Mouse (Mus musculus) heart, adult 8-10 months (tissue): ENCODE measurements around the gene Apoc3. TPM values are rescaled to one million over a fixed set of nuclear protein-coding genes. Genes with fewer than 3 reads are reported as not detected.

Experiments used
- DNase-seq: peaks from one replicate; pipeline ENCODE4 v3.0.0; 2022; ENCODE audit warnings: low spot score
- total RNA-seq, 4 experiments: library from RNA; stranded (reverse); gene quantifications; 2 replicates each; pipeline ENCODE4 v1.2.4; 2022

The Apoc3 gene
- total RNA-seq, 4 experiments from 2014 or later = not detected

DNA sequence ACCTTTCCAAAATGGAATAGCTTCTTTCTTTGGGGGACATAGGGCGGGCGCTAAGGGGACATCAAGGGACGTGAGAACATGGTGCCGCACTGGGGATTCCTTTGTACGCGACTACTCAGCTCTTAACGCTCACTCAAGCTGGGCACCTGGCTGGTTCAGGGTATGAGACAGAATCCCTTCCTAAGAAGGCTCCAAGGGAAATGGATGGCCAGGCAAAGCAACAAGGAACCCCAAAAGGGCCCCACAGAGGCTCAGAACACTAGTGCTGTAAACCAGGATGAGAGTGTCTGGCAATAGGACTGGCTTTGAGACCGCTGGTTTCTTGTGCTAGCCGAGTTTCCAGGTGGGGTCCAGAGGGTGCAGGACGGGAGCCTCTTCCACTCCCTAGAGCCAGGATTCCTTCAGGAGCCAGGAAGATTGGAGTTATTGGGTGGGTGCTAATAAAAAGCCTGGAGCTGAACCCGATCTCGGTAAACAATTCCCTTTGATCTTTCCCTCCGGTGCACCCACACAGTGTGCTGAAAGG, 4.9 kb downstream of the Apoc3 start:
- DNase-seq = no peak

DNA sequence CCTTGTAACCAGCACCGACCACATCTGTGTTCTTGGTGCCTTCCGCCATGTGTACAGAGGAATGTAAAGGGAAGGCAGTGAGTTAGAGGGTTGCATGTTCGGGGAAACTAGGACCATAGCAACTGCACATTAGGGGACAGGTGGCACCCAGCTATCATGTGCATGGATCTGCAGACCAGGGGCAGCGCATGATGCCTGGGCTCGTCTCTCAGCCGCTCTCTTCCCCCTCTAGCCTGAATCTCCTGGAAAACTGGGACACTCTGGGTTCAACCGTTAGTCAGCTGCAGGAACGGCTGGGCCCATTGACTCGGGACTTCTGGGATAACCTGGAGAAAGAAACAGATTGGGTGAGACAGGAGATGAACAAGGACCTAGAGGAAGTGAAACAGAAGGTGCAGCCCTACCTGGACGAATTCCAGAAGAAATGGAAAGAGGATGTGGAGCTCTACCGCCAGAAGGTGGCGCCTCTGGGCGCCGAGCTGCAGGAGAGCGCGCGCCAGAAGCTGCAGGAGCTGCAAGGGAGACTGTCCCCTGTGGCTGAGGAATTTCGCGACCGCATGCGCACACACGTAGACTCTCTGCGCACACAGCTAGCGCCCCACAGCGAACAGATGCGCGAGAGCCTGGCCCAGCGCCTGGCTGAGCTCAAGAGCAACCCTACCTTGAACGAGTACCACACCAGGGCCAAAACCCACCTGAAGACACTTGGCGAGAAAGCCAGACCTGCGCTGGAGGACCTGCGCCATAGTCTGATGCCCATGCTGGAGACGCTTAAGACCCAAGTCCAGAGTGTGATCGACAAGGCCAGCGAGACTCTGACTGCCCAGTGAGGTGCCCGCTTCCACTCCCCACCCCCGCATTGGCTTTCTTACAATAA, 5.6 kb downstream of the Apoc3 start:
- DNase-seq = peak; percentile 68

DNA sequence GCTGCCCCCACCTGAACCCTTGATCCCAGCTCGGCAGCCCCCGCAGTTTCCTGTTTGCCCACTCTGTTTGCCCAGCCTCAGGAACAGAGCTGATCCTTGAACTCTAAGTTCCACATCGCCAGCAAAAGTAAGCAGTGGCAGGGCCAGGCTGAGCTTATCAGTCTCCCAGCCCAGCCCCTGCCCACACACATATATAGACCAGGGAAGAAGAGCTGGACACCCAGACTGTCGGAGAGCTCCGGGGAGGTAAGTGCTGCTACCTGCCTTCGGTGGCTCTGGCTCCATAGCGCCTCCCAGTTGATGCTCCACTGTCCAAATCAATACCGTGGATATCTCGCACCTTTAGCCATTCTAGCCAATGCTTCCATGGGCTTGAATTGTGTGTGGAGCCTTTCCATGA, 6.9 kb downstream of the Apoc3 start, which contains the start of gene Apoa1:
Gene Apoa1 (plus strand): TSS at position 90 of the 400 bp plus-strand sequence.
- DNase-seq = no peak

DNA sequence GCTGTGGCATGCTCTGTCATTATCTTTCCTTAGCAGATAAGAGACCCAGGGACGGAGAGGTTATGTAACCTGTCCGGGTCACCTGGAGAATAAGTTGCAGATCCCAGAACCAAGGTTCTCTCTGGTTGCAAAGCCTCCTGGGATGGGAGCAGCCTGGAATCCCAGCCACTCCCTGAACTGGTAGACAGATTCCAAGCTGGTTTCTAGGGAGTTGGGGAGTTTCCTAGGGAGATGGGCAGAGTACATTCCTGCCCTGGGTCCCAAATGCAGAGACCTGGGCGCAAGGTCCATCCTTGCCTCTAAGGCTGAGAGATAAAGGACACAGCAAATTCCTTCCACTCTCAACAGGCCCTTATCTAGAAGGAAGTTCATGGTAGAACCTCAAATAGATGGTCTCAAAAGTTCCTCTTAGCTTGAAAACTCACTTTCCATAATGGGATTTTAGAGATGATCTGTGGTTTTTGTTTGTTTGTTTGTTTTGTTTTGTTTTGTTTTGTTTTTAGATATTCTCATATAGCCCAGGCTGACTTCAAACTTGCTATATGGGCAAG, 8.3 kb downstream of the Apoc3 start:
- DNase-seq = no peak

DNA sequence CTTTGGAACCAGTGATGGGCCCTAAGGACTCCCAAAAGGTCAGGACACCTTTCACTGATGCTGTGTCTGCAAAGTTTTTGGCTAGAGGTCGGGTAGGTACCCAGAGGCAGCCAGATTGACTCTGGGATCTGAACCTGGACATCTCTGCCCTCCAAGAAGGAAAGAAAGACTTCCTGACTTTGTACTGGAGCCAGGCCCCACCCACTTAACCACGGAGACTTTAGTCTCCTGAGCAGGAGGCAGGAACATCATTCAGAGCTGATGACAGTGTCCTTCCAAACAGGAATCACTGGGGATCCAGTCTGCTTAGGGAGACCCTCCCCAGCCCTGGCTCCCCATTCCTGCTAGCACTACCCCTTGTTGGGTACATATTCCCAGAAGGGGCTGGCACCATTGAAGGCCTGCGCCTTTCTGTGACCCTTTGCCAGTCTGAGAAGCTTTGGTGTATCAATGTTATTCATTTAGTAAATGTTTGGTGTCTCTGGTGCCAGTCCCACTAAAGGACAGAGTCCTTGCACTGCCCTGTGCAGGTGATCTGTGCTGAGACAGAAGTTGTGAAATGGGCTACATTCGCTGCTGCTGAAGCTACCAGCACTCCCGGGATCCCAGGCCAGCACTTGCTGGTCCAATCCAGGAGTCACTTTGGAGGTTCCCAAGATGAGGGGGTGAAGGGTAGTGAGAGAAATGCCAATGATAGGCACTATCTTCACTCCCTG, 10.3 kb downstream of the Apoc3 start:
- DNase-seq = no peak

DNA sequence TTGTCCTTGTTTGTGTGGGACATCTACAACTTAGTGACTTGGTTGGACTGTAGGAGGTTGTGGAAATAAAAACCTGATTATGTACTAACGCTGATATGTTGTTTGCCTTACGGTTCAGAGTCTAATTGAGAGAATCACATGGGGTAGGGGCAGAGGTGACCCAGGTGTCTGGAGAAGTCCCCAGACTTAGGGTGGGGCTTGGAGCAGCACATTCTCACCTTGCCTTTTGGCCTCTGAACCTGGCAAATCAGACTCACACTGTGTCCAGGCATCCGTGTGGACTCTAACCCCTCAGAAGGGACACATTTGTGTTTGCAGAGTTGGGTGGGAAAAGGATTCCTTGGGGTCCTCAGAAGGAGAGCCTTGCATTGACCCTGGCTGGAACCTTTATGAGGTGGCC, 11.3 kb downstream of the Apoc3 start:
- no peak for DNase-seq

DNA sequence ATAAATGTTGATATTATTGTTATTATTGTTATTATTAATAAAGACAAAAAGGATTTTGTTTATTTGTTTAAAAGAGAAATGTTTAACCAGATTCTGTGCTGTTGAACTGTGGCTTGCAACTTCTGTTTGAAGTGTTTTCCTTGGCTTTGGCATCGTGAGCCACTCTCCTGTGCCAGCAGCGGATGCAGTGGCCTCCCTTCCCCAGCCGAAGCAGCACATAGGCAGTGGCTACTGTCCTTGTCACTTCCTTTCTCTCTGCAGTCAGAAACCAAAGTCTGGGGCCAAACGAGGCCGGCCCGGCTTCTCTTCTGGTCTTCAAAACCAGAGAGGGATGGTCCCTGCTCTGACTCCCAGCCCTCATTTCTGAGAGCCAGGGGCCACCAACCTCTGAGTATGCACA, 12.3 kb downstream of the Apoc3 start:
- peak; percentile 22 for DNase-seq

DNA sequence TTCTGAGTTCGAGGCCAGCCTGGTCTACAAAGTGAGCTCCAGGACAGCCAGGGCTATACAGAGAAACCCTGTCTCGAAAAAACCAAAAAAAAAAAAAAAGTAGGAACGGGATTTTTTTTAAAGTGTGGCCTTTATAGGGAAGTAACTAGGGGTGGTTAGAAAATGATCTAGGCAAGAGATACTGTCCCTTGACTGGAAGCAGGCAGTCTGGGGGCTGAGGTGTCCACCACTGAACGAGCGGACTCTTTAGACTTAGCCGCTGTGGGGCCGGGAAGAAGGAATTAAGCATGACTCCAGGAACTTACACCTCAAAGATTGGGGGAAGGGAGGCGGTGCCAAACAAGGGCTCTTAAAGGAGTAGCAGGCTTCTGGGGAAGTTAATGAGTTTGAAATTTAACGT, 17.3 kb downstream of the Apoc3 start:
- DNase-seq = no peak

DNA sequence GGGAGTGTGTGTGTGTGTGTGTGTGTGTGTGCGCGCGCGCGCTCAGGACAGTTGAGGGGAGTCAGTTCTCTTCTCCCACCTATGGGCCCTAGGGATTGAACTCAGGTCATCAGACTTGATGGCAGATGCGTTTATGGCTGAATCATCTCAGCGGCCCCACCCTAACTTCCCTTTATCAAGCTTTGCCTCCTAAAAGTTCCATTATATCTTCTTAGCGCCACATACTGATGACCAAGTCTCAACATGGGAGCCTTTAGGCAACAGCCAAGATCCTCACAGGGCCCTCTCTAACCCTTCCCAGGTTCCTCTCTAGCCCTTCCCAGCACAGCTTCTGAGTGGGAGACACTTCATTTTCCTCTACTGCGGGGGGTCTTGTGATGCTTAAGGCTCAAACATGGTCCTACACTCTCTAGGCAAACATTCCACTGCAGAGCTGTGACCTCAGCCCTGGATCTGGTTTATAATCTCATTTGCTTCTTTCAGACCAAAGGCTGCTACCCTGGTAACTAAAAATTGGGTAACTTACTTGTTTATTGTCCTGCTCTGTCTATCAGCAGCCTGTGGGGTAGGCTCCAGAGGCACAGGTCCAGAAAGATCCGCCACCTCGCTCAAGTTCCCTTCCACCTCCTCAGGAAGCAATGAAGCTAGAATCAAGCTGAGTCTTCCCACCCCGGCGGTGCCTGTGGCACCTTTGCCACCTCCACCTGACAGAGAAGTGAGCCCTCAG, 18.5 kb downstream of the Apoc3 start:
- DNase-seq = no peak

DNA sequence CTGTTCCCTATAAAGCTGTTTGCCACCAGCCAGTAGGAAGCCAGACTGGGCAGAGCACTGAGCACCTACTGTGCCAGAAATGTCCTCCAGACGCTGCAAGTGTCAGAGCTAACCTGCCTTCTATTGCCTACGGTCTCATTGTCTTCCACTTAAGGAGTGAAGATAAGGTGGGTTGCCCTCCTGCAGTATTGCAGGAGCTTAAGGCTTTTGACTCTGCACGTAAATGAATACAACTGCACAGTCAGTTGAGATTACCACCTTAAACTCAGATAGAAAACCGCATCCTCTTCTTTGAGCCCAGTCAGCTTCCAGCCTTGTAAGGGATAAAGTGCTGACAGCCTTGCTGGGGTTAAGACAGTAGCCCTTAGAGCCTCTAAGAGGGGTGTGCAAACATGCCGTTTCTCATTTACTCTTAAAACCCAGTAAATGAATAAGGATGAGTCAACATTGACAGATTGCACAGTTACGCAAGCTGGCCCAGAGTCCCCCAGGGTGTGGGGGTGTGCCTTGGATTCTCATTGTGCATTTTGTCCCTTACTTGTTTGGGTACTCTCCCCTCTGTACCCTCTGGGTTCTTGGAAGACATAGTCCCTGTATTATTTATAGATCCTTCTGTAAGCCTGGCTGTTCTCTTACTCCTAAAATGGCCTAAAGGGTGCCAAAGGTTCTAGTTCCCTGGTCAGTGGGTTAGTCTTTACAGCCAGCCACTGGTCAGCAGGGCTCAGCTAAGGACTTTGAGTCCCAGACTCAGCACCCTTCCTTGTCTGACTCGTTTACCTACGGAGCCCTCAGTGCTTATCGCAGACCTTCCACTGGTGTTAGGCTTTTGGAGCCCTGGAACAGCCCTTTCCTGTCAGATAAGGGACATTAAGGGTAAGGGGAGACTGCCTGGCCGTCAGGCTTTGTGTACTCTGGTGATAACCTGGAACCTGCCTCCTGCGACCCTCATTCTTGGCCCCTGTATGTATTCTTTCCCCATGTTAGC, 19.8 kb downstream of the Apoc3 start:
- DNase-seq = peak; percentile 46

DNA sequence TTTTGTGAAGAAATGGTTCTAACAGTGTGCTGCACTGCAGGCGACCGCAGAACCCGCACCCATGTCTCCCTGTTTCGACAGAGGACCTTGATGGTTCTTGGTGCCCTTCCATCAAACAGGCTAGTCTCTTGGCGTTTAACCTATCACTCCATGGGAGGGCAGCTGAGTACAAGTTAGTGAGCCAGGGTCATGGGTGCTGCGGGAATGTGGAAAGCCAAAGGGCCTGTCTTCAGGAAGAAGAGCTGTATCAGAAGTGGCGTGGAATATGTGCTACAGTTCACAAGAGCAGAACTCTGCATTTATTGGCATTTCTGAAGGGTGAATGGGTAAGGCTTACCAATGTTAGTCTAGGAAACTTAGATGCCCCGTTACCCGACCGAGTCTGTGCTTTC, 20.5 kb downstream of the Apoc3 start:
- DNase-seq = peak; percentile 20

DNA sequence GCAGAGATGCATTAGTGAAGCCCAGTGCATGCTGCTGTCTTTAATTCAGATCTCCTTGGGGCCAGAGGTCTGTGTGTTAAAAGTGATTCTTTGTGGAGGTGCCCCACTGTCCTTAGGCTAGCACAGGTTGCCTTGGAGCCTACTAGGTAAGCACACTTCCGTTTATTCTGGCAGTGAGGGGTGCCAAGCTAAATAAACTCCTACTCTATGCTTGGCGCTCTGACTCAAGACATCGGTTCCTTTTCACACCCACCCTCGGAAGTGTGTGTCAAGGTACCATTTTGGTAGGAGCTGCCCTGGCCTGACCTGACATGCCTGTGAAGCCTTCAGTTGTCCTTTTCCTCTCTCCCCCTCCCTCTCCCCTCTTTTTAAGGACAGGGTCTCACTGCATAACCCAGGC, 21.2 kb downstream of the Apoc3 start:
- DNase-seq = no peak

DNA sequence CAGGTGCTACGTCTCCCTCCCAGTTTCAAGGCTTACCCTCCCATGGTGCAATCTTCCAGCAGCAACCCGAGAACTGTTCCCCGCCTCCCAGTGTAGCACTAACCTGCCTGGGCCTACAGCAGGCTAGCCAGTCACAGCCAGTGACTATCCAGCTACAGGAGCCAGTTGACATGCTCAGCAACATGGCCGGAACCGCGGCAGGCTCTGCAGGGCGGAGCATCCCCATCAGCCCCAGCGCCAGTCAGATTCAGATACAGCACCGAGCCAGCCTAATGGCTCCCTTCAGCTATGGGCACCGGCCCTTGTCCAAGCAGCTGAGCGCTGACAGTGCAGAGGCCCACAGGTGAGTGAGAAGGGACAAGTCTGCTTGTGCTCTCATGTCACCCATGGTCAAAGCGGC, 25.0 kb downstream of the Apoc3 start:
- DNase-seq = no peak

DNA sequence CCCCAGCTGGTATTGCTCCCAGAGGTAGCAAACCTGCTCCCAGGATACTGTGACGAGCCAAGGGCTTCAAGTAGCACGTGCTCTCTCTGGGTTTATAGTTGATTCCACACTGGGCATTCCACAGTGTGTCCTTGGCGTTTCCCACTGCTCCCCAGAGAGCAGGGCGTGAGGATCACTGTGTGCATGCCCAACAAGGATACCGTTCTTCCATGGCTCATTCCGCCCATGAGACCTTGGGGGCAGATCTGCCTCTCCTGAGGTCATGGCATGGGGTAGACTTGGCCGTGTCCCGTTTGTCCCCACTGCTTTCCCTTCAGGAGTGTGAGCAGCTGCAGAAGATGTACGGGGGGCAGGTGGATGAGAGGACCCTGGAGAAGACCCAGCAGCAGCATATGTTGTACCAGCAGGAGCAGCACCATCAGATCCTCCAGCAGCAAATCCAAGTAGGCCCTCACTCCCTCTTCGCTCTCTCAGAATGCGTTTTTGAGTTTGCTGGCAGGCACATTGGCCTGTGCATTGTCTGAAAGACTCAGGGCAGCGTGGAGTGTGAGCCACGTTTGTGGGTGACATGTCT, 26.9 kb downstream of the Apoc3 start:
- DNase-seq = no peak

DNA sequence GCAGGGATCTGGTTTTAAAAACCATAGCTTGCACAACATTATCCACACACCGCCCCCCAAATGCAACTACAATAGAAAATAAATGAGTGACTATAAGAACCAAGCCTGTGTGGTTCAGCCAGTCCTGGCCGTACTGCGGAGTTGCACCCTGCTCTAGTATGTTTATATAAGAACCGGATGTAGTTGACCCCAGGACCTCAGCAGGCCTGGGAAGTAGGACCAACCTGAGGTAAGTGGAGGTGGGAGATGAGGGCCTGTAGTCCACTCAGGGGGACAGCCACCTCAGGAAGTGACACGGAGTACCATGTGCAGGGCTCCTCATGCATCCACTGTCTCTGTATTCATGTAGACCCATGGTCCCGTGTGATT, 28.0 kb downstream of the Apoc3 start:
- no peak for DNase-seq

DNA sequence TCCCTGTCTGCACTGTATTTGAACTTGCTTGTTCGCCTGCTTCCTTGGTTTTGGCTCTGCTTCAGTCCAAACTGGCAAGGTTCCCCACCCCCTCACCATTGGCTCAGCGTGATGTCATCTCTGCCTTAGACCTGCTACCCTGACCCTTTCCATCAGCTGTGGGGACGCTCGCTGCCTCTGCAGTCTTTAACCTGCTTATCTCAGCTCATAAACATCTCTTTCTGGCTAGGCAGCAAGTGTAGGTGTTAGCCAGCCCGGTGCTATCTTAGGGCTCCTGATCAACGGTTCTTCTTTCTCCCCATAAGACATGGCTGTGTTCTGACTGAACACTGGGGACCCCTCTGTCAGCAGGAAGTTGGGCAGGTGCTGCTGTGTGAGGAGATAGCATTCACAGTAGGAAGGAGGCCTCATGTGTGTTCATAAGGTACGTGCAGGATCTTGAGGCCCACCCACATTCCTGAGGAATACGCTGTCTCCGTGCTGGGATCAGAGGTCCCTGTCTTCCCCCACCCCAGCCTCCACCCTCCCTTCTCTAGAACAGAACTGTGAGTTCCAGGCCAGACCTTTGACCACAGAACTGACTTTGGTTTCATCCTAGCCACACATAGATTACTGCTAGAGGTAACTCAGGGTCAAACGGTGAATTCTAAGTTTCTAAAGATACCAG, 28.5 kb downstream of the Apoc3 start:
- no peak for DNase-seq

DNA sequence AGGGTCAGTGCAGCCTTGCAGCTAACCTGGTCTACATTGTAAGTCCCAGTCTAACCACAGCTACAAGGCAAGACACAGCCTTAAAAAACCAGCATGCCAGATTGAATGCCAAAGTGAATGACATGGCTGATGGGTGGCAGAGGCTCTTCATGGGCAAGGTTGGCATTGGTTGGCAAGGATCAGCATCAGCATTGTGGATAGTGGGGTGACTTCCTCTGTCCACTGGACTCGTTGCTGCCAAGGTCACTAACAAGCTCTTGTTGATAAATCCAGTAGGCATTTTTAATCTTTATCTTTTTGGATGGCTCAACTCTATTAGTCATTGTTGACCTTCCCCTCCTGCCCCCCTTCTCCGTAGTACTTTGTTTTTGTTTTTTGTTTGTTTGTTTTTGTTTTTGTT, 35.8 kb downstream of the Apoc3 start:
- peak; percentile 16 for DNase-seq

DNA sequence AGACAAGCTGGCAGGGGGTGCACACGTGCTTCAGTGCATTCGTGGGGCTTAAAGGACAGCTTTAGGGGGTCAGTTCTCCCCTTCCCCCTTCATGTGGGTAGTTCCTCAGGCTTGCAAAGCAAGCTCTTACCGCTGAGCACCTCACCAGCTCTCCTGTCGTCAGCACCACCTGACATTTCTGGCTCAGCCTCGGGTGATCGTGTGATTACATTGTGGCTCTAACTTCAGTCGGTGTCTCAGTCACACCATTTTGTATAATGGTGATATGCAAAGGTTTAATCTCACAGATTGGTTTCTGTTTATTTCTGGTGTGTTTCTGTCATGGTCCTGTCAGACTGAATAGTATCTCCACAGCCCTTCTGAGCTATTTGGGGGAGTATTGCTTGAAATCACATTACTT, 36.5 kb downstream of the Apoc3 start:
- DNase-seq = no peak

DNA sequence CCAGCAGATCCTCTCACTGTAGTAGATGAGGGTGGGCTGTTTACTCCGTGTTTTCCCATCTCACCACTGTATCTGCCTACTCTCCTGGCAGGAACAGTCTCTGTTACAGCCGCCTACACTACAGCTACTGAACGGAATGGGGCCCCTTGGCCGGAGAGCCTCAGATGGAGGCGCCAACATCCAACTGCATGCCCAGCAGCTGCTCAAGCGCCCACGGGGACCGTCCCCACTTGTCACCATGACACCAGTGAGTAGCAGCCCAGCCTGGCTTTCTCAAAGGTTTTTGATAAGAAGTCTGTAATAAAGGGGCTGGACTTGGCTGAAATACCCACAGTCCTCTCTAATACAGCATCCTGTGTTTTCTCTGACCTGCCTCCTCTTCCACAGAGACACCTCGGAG, 37.0 kb downstream of the Apoc3 start:
- peak; percentile 38 for DNase-seq

DNA sequence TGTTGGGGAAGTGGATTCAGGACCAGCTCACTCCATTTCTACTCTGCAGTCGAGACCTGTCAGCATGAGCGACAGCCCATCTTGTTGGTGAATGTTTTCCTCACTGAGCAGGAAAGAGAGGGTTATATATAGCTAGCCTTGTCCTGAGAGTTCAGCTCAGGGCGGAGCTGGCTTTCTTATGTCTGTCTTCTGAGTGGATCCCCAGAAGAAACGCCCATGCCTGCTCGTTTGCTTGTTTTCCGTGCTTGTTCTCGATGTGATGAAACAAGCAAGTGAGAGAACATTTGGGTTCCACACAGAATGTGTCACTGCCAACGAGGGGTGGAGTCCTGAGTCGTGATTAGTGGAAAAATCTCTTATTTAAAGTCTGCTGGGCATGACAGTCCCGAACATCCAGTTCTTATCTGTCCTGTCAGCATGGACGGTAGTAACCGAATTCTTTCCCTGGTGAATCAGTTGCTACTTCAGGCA, 38.7 kb downstream of the Apoc3 start:
- DNase-seq = peak; percentile 82
